ENCODE assay signal across 9 mouse cellular contexts in genomic region chr19:16372752-16373486, GRCm38 (mm10).
DNase-seq lines count a peak whose midpoint lies in the region; ATAC-seq and TF ChIP-seq lines count a peak whose summit lies in the region.
"Had no signal": no experiment of that assay in that cellular context is flagged by ENCODE, and none has a peak within 500 bp of the region (broad histone marks: within the 10 kb centered on the region; RNA-seq: fewer than 3 reads in every experiment).

No protein-coding gene starts in this region.

- no peak for TF ChIP-seq CTCF in layer of hippocampus, adult 2 months (conservative IDR thresholded peaks at IDR 0.05)
- TF ChIP-seq CTCF in hindbrain, postnatal 0 days (IDR thresholded peaks at IDR 0.05; ENCODE audit: low read depth), result no peak

- H3K4me3 ChIP-seq in layer of hippocampus, adult 2 months, result no peak overlapping the region
- no peak overlapping the region for H3K4me3 ChIP-seq in embryonic facial prominence, embryonic 10.5 days
- no peak overlapping the region for H3K4me3 ChIP-seq in hindbrain, postnatal 0 days (ENCODE audit: low read length)
- no peak overlapping the region for H3K4me3 ChIP-seq in midbrain, embryonic 13.5 days (replicated peaks)

- WGBS in embryonic facial prominence, embryonic 10.5 days, result 85% methylated on average over 9 of the region's 9 CpGs
- 65% methylated on average over 9 of the region's 9 CpGs for WGBS in hindbrain, postnatal 0 days
- WGBS in midbrain, embryonic 13.5 days, result 70% methylated on average over 9 of the region's 9 CpGs

- DNase-seq in layer of hippocampus, adult 2 months (ENCODE audit: low spot score in 2 of 2), result no peak
- no peak for DNase-seq in layer of hippocampus, postnatal 36 days
- DNase-seq in embryonic facial prominence, embryonic 10.5 days (ENCODE audit: low spot score), result no peak
- DNase-seq in hindbrain, postnatal 0 days (ENCODE audit: low spot score), result no peak
- peak; percentile 73 for DNase-seq in thymus, postnatal 4 days
- no peak for DNase-seq in right cerebral cortex, postnatal 36 days (ENCODE audit: low spot score in 2 of 2)

- H3K4me2 ChIP-seq in hindbrain, postnatal 0 days (ENCODE audit: low read depth, low read length), result no peak overlapping the region
- no peak overlapping the region for H3K4me2 ChIP-seq in midbrain, embryonic 13.5 days (replicated peaks)

- peaks cover 14% of the 10 kb centered on the region for H3K36me3 ChIP-seq in embryonic facial prominence, embryonic 10.5 days (replicated peaks)
- H3K36me3 ChIP-seq in hindbrain, postnatal 0 days (ENCODE audit: insufficient read depth, low read length), result no peaks in the 10 kb centered on the region
- peaks cover 2% of the 10 kb centered on the region; the same call in 1 of the 2 replicates for H3K36me3 ChIP-seq in midbrain, embryonic 13.5 days

- H3K4me1 ChIP-seq in embryonic facial prominence, embryonic 10.5 days, result peaks cover 29% of the 10 kb centered on the region
- peaks cover 4% of the 10 kb centered on the region; the same call in 1 of the 2 replicates for H3K4me1 ChIP-seq in hindbrain, postnatal 0 days (ENCODE audit: insufficient read depth, low read length)
- H3K4me1 ChIP-seq in midbrain, embryonic 13.5 days (replicated peaks), result peaks cover 33% of the 10 kb centered on the region

- H3K9ac ChIP-seq in hindbrain, postnatal 0 days (replicated peaks; ENCODE audit: low read length), result no peak overlapping the region
- no peak overlapping the region for H3K9ac ChIP-seq in midbrain, embryonic 13.5 days (replicated peaks)

- H3K27ac ChIP-seq in layer of hippocampus, adult 2 months, result peak overlapping the region; percentile 65; the same call in 1 of the 2 replicates
- peak overlapping the region; percentile 7; the same call in 1 of the 2 replicates for H3K27ac ChIP-seq in embryonic facial prominence, embryonic 10.5 days (replicated peaks)
- 0 out of 2 replicates have a peak overlapping the region, but pooled peaks have one; percentile 29 for H3K27ac ChIP-seq in hindbrain, postnatal 0 days
- H3K27ac ChIP-seq in midbrain, embryonic 13.5 days, result 0 out of 2 replicates have a peak overlapping the region, but pooled peaks have one; percentile 46

- ATAC-seq in hindbrain, postnatal 0 days, result peak; percentile 52
- ATAC-seq in midbrain, embryonic 13.5 days, result peak; percentile 65
- ATAC-seq in megakaryocyte-erythroid progenitor cell, adult 5-6 weeks (replicated peaks; ENCODE audit: low FRiP score, low TSS enrichment, poor library complexity, severe bottlenecking), result no peak

- no peaks in the 10 kb centered on the region for H3K9me3 ChIP-seq in embryonic facial prominence, embryonic 10.5 days
- H3K9me3 ChIP-seq in hindbrain, postnatal 0 days (ENCODE audit: low read length), result no peaks in the 10 kb centered on the region
- no peaks in the 10 kb centered on the region for H3K9me3 ChIP-seq in midbrain, embryonic 13.5 days

- H3K27me3 ChIP-seq in embryonic facial prominence, embryonic 10.5 days (replicated peaks; ENCODE audit: low read depth, poor library complexity, severe bottlenecking), result no peaks in the 10 kb centered on the region
- no peaks in the 10 kb centered on the region for H3K27me3 ChIP-seq in hindbrain, postnatal 0 days (ENCODE audit: insufficient read depth, low read length)
- H3K27me3 ChIP-seq in midbrain, embryonic 13.5 days, result no peaks in the 10 kb centered on the region
- H3K27me3 ChIP-seq: Patski had no signal

Comparison
In these comparisons a context has a peak if more than half of its experiments do, and no peak if none do; other contexts are left out.
1. H3K27ac ChIP-seq: peak in every context shown above with its lines; median percentile 65 in layer of hippocampus, adult 2 months; 46 in midbrain, embryonic 13.5 days; 29 in hindbrain, postnatal 0 days; 7 in embryonic facial prominence, embryonic 10.5 days.